Mouse (Mus musculus) mouse trophoblast stem cell (cell line): ENCODE measurements around the gene Gm3072.
"Not testable (repeated sequence)": the region's sequence is repeated elsewhere in the genome, so short reads cannot be mapped to it uniquely, and the experiment has no call there.

ENCODE experiments used
- in situ Hi-C, 2 experiments: fragments of 300-500 bp; cut with MseI, MboI; formaldehyde crosslinking; loops; 2 replicates in 1 of 2; 3 replicates in 1 of 2; pipeline ENCODE4 v1.15.1; 2025

Gene Gm3072

DNA sequence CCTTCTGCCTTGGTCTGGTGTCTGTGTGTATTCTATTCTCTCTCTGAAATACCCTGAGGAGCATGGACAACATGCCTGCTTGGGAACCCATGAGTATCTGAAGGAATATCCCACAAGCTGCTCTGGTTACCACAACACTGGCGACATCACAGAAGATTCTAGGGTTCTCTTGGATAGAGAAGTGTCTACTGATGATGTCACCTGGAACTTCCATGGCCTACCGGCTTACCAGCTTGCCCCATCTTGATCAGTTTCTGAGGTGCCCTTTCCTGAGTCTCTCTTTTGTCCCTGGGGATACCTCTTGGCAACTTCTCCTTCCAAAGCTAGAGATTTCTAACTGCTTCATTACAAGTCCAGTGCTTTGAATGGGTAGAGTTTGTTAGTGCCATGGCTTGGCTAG, at the start of gene Gm3072:
TSS of gene Gm3072 (minus strand) at position 101 of the 400 bp plus-strand sequence.
- in situ Hi-C loops: not testable (repeated sequence)

- in situ Hi-C loops: not testable (repeated sequence)
Observed at GRCm38 (mm10) chr14:41648176-41648575, 23.8 kb upstream of the Gm3072 start.

DNA sequence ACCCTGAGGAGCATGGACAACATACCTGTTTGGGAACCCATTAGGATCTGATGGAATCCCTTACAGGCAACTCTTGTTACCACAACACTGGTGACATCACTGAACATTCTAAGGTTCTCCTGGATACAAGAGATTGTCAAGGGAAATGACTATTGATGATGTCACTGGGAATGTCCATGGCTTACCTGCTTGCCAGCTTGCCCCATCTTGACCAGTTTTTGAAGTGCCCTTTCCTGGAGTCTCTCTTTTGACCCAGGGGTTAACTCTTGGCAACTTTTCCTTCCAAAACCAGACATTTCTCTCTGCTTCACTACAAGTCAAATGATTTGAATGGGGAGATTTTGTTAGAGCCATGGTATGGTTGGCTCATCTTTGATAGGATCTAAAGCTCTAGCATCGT, 22.0 kb upstream of the Gm3072 start, which contains the start of gene Gm3676:
TSS of gene Gm3676 (minus strand) at position 101 of the 400 bp plus-strand sequence.
- in situ Hi-C loops: not testable (repeated sequence)

DNA sequence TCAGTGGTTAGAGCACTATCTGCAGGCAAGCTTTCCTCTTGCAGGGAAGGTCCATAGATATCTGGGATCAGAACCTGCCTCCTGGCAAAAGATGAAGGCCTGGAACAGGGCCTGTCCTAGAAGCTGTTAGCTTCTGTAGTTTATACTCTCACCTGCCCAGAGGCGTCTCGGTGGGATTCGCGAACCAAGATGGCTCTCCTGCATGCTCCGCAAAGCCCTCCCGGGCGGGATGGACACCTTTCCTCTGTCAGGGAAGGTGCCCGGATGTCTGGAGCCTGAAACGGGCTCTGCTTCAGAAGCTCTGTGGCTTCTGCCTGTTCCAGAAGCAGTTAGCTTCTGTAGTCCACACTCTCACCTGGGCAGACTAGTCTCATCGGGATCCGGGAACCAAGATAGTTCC, 5.7 kb upstream of the Gm3072 start:
- in situ Hi-C loops: not testable (repeated sequence)

DNA sequence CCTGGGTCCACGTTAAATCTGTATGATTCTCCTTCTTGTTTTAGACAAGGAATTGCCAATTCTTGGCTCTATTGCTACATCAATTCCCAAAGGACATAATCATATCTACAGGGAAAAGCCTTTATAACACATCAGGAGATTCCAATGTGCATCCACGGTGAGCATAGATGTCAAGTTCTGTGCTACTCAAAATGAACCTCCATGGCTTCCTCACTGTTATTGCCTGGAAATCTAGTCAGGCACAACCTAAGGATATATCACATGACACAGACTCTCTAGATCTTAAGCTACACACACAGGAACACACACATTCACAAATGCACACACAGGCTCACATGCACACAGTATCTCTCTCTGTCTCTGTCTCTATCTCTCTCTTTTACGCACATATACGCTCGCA, 1.9 kb downstream of the Gm3072 start:
- in situ Hi-C loops: not testable (repeated sequence)

- in situ Hi-C loops: loop anchor here (5.0 kb wide), 1 partner anchor 1667 kb away; the partner anchor contains the start of gene Gm9732 (in 2 of the 2)
Observed at GRCm38 (mm10) chr14:41610690-41611089, 13.7 kb downstream of the Gm3072 start.

GRCm38 (mm10) chr14:41600935-41601334, 23.5 kb downstream of the Gm3072 start:
- in situ Hi-C loops: not testable (repeated sequence)

DNA sequence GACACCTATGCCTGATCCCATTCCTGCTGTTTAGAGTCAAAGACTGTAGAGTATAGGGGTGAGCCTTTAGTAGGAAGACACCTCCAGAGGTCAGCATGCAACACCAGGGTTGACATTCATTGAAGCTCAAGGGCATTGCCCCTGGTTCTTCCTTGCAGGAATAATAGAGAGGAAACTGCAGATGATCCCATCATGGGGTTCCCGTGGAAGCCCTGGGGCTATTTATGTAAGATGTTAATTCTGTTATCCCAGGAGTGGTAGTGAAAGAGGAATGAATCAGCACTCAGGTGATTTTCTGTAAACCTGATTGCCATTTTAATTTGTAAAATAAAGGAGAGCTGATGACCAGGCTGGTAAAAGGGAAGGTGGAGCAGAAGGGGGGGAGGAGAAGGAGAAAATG, 38.1 kb downstream of the Gm3072 start:
- in situ Hi-C loops: not testable (repeated sequence)

DNA sequence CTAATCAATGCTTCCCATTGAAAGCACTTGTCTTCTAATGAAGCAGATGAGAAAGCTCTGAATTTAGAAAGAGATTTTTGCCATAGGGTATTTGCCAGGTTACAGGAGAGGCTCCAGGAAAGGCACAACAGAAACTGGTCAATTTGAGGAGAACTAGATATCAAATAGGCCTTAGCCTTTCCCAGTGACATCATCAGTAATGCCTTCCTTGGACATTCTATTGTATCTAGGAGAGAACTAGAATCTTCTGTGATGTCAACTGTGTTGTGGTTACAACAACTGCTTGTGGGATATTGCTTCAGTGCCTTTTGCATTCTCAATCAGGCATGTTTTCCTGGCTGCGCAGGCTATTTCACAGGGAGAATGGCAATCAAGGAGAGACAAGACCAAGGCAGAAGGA, 51.5 kb downstream of the Gm3072 start, which contains the start of gene 1700049E17Rik2:
TSS of gene 1700049E17Rik2 (plus strand) at position 301 of the 400 bp plus-strand sequence.
- in situ Hi-C loops: not testable (repeated sequence)
